Mouse (Mus musculus): ENCODE data around the gene Tst. TPM values are rescaled to one million over a fixed set of nuclear protein-coding genes. Genes with fewer than 3 reads are reported as not detected.

Gene Tst
- polyA plus RNA-seq, 1 experiment from 2014 or later, result 10.4 TPM

DNA sequence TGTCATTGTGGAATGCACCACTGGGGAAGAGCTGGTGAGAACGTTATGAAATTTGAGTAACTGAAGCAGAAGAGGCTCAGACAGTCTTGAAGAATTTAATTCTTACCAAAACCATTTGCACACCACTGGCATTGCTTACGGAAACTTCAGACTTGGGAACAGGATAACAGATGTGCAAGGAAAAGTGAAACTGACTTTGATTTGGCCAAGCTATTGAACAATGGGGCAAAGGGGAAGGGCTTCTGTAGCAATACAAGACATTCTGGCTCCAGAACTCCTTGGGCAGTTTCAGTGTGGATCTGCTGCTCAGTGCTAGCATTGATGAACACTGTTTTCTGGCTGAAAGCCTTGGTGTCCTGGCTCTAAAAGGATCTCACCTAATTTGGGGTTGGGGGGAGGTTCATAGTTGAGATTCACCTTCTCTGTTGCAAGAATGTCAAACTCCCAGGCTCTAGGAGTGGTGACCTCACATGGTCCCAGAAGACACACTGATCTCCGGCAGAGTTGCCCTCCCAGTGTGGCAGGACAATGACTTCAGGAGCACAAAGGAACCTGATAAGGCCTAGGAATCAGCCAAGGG lies 54.0 kb downstream of the Tst start:
- ATAC-seq (replicated peaks; ENCODE audit: low FRiP score) (no peak), DNase-seq (ENCODE audit: low spot score) (no peak)
- Histone ChIP-seq H3K4me3 (ENCODE audit: low read depth, low read length) (no peak overlapping the region), H3K4me2 (ENCODE audit: low read depth, low read length, severe bottlenecking) (no peak overlapping the region), H3K27me3 (ENCODE audit: control insufficient read depth, insufficient read depth, low read length) (no peaks in the 10 kb centered on the region), H3K9ac (ENCODE audit: low read length) (no peak overlapping the region), H3K27ac (ENCODE audit: low read depth, low read length) (no peak overlapping the region), H3K9me3 (ENCODE audit: control insufficient read depth, low read length) (no peaks in the 10 kb centered on the region), H3K4me1 (replicated peaks; ENCODE audit: control insufficient read depth, insufficient read depth, low read length) (no peaks in the 10 kb centered on the region), H3K36me3 (ENCODE audit: control insufficient read depth, insufficient read depth, low read length) (no peaks in the 10 kb centered on the region)
- 64% methylated on average over 3 of the region's 3 CpGs for WGBS

Other genes starting within 250 kb of the Tst start
- gene Ift27, start 231.8 kb downstream of the Tst start, polyA plus RNA-seq (2014; fragmentation: Nextera tagmentation; extraction: Ambion mirVana), result 142 and 145 TPM in 2 replicates
- not detected in 2 replicates for gene Pvalb, start 199.5 kb downstream of the Tst start, polyA plus RNA-seq (2014; fragmentation: Nextera tagmentation; extraction: Ambion mirVana)
- 4.7 and 8.2 TPM in 2 replicates for gene Ncf4, start 161.1 kb downstream of the Tst start, polyA plus RNA-seq (2014; fragmentation: Nextera tagmentation; extraction: Ambion mirVana)
- 0.17 and 0.40 TPM in 2 replicates for gene Csf2rb2, start 100.2 kb downstream of the Tst start, polyA plus RNA-seq (2014; fragmentation: Nextera tagmentation; extraction: Ambion mirVana)
- 1.7 and 2.2 TPM in 2 replicates for gene Csf2rb, start 80.2 kb downstream of the Tst start, polyA plus RNA-seq (2014; fragmentation: Nextera tagmentation; extraction: Ambion mirVana)
- gene Tex33, start 10.0 kb downstream of the Tst start, polyA plus RNA-seq (2014; fragmentation: Nextera tagmentation; extraction: Ambion mirVana), result not detected in 2 replicates
- 2.7 and 4.2 TPM in 2 replicates for gene Mpst, start 509 bp upstream of the Tst start, polyA plus RNA-seq (2014; fragmentation: Nextera tagmentation; extraction: Ambion mirVana)
- 67.9 and 76.7 TPM in 2 replicates for gene Kctd17, start 22.7 kb upstream of the Tst start, polyA plus RNA-seq (2014; fragmentation: Nextera tagmentation; extraction: Ambion mirVana)
- gene Tmprss6, start 62.7 kb upstream of the Tst start, polyA plus RNA-seq (2014; fragmentation: Nextera tagmentation; extraction: Ambion mirVana), result 0.31 and 0.79 TPM in 2 replicates
- gene Il2rb, start 89.4 kb upstream of the Tst start, polyA plus RNA-seq (2014; fragmentation: Nextera tagmentation; extraction: Ambion mirVana), result 0.07 TPM in 1 of 2 replicates, not detected in the other
- 10.0 and 12.1 TPM in 2 replicates for gene C1qtnf6, start 125.5 kb upstream of the Tst start, polyA plus RNA-seq (2014; fragmentation: Nextera tagmentation; extraction: Ambion mirVana)
- gene Sstr3, start 138.8 kb upstream of the Tst start, polyA plus RNA-seq (2014; fragmentation: Nextera tagmentation; extraction: Ambion mirVana), result 0.09 TPM in 1 of 2 replicates, not detected in the other
- gene Rac2, start 166.9 kb upstream of the Tst start, polyA plus RNA-seq (2014; fragmentation: Nextera tagmentation; extraction: Ambion mirVana), result 5.7 and 9.4 TPM in 2 replicates
- gene Cyth4, start 191.1 kb upstream of the Tst start, polyA plus RNA-seq (2014; fragmentation: Nextera tagmentation; extraction: Ambion mirVana), result 1.9 and 2.0 TPM in 2 replicates

Measured in forebrain, embryonic 11.5 days (tissue).